Mouse (Mus musculus): ENCODE data around the gene Tmem205.

The Tmem205 gene

DNA sequence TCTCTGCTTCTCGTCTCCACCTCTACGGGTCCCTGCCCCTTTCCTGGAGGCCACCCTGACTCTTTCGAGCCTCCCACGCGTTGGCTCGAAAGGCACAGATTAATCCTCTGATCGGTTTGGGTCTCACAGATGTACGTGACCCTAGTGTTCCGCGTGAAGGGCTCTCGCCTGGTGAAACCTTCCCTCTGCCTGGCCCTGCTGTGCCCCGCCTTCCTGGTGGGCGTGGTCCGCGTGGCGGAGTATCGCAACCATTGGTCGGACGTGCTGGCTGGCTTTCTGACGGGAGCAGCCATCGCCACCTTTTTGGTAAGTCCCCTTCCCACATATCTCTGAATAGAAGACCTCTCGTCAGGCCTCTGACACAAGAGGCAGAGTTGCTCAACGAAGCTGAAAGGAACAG is 16.9 kb upstream of the Tmem205 start:
- in situ Hi-C loops (cut with MboI, MseI), result no loop called here

- in situ Hi-C loops (cut with MboI, MseI), result no loop called here
Observed at GRCm38 (mm10) chr9:21943638-21944037, 16.3 kb upstream of the Tmem205 start.

GRCm38 (mm10) chr9:21943046-21943445 is 15.7 kb upstream of the Tmem205 start:
- in situ Hi-C loops (cut with MboI, MseI), result no loop called here

DNA sequence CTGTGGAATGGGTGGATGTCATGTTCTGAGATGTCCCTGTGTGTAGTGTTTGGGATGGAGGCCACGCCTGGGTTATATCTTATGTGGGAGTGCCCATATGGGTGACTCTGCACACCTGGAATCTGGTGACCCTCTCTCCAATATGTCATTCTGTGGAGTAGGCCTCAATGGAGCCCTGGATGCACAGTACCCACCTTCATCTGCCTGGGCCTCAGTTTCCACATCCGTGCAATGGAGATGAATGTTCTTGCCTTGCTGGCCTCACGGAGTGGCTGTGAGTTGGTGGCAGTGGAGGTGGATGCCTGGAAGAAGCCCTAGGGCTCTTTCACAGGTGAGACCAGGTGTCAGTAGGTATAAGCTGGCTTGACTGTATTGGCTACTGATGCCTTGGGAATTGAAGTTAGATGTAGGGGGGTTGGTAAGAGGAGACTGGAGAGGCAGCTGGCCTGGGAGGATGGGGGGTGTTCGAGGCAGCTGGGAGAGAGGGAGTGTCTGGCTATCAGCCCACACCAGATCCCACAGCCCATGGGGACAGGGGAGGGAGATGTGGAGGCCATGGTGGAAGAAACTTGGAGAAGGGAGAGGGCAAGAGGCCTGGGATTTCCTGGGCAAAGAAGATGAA is 11.0 kb upstream of the Tmem205 start:
- in situ Hi-C loops (cut with MboI, MseI), result no loop called here

GRCm38 (mm10) chr9:21937711-21938175 is 10.4 kb upstream of the Tmem205 start:
- in situ Hi-C loops (cut with MboI, MseI), result no loop called here

GRCm38 (mm10) chr9:21936692-21937570 is 9.6 kb upstream of the Tmem205 start, which contains the start of gene Plppr2:
Plppr2 (plus strand) TSS chr9:21937033.
- in situ Hi-C loops (cut with MboI, MseI), result no loop called here

DNA sequence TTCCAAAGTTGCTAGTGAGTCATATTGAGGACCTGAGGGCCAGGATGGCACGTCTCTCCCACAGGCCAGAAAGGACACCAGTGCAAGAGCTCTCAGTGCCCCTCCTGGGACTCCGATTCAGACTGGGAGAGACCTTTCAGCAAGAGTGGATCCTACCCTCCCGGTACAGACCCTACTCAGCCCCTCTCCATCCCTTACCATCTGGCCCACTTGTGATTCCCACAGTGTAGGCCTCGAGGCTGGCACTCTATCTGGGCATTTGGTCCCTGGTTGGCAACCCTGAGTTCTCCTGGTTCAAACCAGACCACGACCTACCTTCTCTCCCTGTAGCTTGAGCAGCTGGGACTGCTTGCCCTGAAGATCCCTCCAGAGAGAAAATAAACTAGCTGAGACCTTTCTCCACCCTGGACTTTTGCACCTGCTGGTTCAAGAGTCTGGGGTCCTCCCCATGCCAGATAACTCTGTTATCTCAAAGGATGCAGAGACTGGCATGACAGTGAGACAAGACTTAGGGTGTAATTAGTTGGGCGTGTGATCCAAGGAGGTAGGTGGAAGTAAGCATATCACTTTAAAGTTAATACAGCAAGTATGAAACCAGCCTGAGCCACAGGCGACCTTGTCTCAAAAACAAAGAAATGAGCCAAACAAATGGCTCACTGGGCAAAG is 8.2 kb upstream of the Tmem205 start:
- in situ Hi-C loops (cut with MboI, MseI), result no loop called here

- in situ Hi-C loops (cut with MboI, MseI), result no loop called here
Observed at GRCm38 (mm10) chr9:21934021-21934420, 6.7 kb upstream of the Tmem205 start.

DNA sequence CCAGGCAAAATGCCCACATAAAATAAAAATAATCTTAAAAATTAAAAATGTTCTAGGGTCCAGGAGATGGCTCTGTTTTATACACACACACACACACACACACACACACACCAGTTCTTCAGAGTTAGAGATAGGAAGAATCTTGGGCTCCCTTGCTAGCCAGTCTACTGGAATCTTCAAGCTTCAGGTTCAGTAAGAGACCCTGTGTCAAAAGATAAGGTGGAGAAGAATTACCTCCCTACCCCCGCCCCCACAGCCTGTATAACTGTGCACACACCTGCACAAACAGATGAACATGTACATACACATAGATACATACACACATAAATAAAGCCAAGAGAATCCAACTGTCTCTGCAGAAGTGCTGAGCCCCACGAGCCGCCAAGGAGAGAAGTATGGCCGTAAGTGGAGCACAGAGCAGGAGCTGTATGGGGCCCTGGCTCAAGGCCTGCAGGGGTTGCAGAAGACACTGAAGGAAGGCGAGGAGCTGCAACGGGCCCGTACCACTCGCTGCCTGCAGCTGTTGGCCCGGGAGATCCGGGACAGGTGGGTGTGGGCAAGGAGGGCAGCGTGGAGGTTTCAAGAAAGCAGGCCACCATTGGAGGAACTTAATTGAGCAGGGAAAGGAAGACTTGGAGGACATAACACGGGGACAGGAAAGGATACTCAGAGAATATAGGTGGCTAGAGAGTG is 5.2 kb upstream of the Tmem205 start:
- in situ Hi-C loops (cut with MboI, MseI), result no loop called here

DNA sequence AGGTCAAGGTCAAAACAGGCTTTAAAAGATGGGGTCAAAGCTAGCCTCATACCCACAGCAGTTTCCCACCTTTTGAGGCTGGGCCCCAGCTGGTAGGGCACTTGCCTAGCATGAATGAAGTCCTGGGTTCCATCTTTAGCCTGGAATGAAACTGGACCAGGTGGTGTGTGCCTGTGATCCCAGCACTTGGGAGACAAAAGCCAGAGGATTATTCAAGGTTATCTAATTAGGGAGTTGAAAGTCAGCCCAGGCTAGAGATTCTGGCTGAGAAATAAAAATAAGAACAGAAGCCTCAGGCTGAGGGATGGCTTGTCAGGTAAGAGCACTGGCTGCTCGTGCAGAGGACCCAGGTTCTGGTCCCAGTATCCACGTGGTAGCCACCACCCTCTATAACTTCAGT is 4.7 kb upstream of the Tmem205 start:
- in situ Hi-C loops (cut with MboI, MseI), result no loop called here

DNA sequence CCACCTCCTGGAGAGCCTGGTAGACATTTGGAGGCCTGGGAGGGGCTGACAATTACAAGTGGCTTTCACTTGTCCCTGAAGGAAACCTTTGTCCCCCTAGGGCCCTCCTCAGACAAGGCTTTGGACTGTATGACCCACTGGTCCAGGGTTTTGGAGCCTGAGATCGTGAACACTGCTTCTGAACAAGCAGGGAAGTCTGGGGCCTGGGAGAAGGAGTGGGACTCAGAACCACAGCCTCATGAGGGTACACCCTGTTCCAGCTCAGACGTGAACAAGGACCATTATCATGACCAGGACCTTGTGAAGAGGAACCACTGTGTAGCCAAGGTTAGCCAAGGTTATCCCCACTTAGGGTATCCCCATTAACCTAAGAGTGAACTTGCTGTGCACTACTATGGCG is 1.9 kb upstream of the Tmem205 start:
- in situ Hi-C loops (cut with MboI, MseI), result no loop called here

DNA sequence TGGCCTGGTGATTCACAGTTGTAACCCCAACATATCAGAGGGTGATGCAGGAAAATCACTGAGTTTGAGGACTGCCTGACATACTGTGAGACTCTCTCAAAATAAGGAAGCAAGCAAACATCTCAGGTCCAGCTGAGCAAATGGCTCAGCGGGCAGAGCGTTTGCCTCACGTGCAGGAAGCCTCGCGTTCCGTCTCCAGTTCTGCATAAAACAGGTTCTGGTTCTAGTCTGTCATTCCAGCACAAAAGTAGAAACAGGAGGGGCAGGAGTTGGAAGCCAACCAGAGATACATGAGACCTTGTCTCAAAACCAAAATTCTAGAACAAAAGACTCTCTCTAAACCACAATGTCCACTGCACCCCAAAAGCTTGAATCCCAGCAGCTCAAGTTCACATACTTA is 572 bp downstream of the Tmem205 start:
- in situ Hi-C loops (cut with MboI, MseI), result no loop called here

- in situ Hi-C loops (cut with MboI, MseI), result no loop called here
Observed at GRCm38 (mm10) chr9:21926155-21926554, 1.2 kb downstream of the Tmem205 start.

- in situ Hi-C loops (cut with MboI, MseI), result no loop called here
Observed at GRCm38 (mm10) chr9:21925506-21925905, 1.9 kb downstream of the Tmem205 start.

DNA sequence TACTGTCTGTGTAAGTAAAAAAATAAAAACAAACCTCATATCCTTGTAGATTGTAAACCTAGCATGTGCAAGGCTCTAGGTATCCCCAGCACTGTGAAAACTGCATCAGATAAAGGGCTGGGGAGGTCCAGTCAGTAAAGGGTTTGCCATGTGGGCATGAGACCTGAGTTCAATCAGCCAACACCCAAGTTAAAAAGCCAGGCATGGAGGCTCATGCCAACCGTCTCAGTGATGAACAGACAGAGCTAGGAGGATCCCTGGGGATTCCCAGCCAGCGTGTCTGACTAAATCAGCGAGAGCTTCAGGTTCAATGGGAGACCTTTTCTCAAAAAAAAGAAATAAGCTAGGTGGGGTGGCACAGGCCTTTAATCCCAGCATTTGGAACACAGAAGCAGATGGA is 2.3 kb downstream of the Tmem205 start:
- in situ Hi-C loops (cut with MboI, MseI), result no loop called here

DNA sequence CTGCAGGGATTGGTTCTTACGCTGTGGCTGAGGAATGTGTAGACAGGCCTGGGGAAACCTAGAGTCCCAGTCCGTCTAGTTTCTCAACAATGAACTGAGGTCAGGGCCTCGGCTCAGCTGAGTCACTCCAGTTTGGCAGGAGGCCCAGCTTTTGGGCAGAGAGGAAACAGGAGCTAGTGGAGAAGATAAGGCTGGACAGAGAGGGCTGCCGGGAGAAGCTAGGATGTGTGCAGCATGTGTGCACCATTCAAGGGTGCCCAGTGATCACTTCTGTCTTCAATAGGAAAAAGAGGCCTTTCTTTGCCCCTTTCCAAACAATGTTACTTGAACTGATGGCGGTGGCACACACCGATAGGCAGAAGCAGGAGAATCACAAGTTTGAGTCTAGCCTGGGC is 3.3 kb downstream of the Tmem205 start:
- in situ Hi-C loops (cut with MboI, MseI), result no loop called here

GRCm38 (mm10) chr9:21923490-21924098 is 3.8 kb downstream of the Tmem205 start:
- in situ Hi-C loops (cut with MboI, MseI), result no loop called here

DNA sequence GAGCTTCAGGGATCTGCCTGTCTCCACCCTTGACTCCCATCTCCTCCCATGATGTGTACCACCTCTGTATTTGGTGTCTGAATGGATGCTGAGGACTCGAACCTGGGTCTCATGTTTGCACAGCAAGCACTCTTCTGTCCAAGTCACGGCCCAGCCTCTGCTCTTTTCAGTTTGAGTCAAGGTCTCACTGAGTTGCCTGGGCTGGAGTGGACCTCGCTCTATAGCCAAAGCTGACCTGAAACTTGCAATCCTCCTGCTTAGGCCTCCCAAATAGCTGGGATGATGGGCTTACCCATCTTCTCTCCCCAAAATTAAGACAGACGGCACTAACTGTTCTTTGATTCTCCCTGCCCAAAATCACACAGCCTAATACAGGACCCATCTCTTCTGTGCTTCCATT is 4.3 kb downstream of the Tmem205 start:
- in situ Hi-C loops (cut with MboI, MseI), result no loop called here

- in situ Hi-C loops (cut with MboI, MseI), result loop anchor here in 1 of 2 experiments (5.0 kb wide), 1 partner anchor 67 kb away; the partner anchor contains the start of gene Dock6
Observed at GRCm38 (mm10) chr9:21918692-21919384, 8.5 kb downstream of the Tmem205 start.

DNA sequence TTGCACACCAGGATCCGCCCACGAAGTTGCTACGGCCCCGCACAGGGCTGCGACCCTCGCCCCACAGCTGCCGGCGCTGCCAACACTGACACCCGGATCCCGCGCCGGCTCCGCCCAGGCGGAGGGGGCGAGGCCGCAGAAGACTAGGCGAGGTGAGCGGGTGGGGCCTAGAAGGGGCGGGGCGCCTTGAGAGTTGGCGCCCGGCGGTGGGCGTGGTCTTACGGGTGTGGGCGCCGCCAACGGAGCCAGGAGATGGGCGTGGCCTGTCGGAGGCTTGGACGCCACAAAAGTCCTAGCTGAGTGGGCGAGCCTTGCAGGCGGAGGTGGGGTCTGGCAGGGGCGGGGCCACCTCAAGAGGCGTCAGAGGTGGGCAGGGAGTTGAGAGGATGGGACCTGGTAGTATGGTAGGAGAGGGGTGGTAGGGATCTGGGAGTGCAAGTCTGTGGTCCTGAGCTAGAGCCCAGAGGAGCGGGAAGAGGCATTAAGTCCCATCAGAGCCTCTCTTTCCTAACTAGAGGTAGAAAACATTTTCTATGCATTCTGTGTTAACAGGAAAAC is 9.2 kb downstream of the Tmem205 start, which contains the start of gene Rab3d:
TSS of gene Rab3d (minus strand) at position 158 of the 558 bp plus-strand sequence.
- in situ Hi-C loops (cut with MboI, MseI), result loop anchor here in 1 of 2 experiments (5.0 kb wide), 1 partner anchor 66 kb away; the partner anchor contains the start of gene Dock6
